Mouse (Mus musculus): ENCODE measurements around the gene Dot1l. TPM values are rescaled to one million over a fixed set of nuclear protein-coding genes. Genes with fewer than 3 reads are reported as not detected.
A peak's percentile ranks its signal among the peaks of the same experiment; 100 is the strongest.

The Dot1l gene
- polyA plus RNA-seq, 1 experiment from 2014 or later = 28.2 TPM

GRCm38 (mm10) chr10:80777123-80777522 is 22.1 kb downstream of the Dot1l start:
- WGBS = 87% methylated on average over 5 of the region's 5 CpGs

GRCm38 (mm10) chr10:80779565-80779964 is 24.6 kb downstream of the Dot1l start:
- Histone ChIP-seq H3K36me3 (ENCODE audit: control insufficient read depth, insufficient read depth, low read length) (peaks cover 63% of the 10 kb centered on the region), H3K9me3 (ENCODE audit: control insufficient read depth, low read length) (no peaks in the 10 kb centered on the region), H3K27me3 (replicated peaks; ENCODE audit: control insufficient read depth, insufficient read depth, low read length) (no peaks in the 10 kb centered on the region), H3K4me1 (replicated peaks; ENCODE audit: control insufficient read depth, insufficient read depth, low read length) (no peaks in the 10 kb centered on the region), H3K4me2 (no peak overlapping the region), H3K27ac (ENCODE audit: low read depth, low read length) (no peak overlapping the region), H3K4me3 (ENCODE audit: low read depth, low read length) (no peak overlapping the region), H3K9ac (ENCODE audit: low read depth, low read length) (no peak overlapping the region)
- no peak for DNase-seq (ENCODE audit: low spot score)
- no peak for ATAC-seq (replicated peaks; ENCODE audit: low FRiP score)

More at GRCm38 (mm10) chr10:80777123-80777522, 22.1 kb downstream of the Dot1l start:
- H3K27ac ChIP-seq (ENCODE audit: low read depth, low read length) = no peak overlapping the region
- H3K4me3 ChIP-seq (ENCODE audit: low read depth, low read length) = no peak overlapping the region
- no peak overlapping the region for H3K4me2 ChIP-seq
- no peak for ATAC-seq (replicated peaks; ENCODE audit: low FRiP score)
- peaks cover 15% of the 10 kb centered on the region for H3K4me1 ChIP-seq (replicated peaks; ENCODE audit: control insufficient read depth, insufficient read depth, low read length)
- H3K9me3 ChIP-seq (ENCODE audit: control insufficient read depth, low read length) = no peaks in the 10 kb centered on the region
- no peak for DNase-seq (ENCODE audit: low spot score)
- H3K9ac ChIP-seq (ENCODE audit: low read depth, low read length) = no peak overlapping the region
- H3K36me3 ChIP-seq (ENCODE audit: control insufficient read depth, insufficient read depth, low read length) = peaks cover 65% of the 10 kb centered on the region
- no peaks in the 10 kb centered on the region for H3K27me3 ChIP-seq (replicated peaks; ENCODE audit: control insufficient read depth, insufficient read depth, low read length)

- Histone ChIP-seq H3K9me3 (ENCODE audit: control insufficient read depth, low read length) (no peaks in the 10 kb centered on the region), H3K9ac (ENCODE audit: low read depth, low read length) (no peak overlapping the region), H3K4me2 (no peak overlapping the region), H3K36me3 (ENCODE audit: control insufficient read depth, insufficient read depth, low read length) (peaks cover 75% of the 10 kb centered on the region), H3K27me3 (replicated peaks; ENCODE audit: control insufficient read depth, insufficient read depth, low read length) (no peaks in the 10 kb centered on the region), H3K4me1 (replicated peaks; ENCODE audit: control insufficient read depth, insufficient read depth, low read length) (no peaks in the 10 kb centered on the region), H3K27ac (ENCODE audit: low read depth, low read length) (no peak overlapping the region), H3K4me3 (ENCODE audit: low read depth, low read length) (no peak overlapping the region)
- ATAC-seq (replicated peaks; ENCODE audit: low FRiP score) (no peak), DNase-seq (ENCODE audit: low spot score) (no peak)
- WGBS = 100% methylated on average over 2 of the region's 2 CpGs
Measured at GRCm38 (mm10) chr10:80784302-80784701, 29.3 kb downstream of the Dot1l start.

GRCm38 (mm10) chr10:80784871-80785270 is 29.9 kb downstream of the Dot1l start:
- Histone ChIP-seq H3K4me2 (no peak overlapping the region), H3K9me3 (ENCODE audit: control insufficient read depth, low read length) (no peaks in the 10 kb centered on the region), H3K27ac (ENCODE audit: low read depth, low read length) (no peak overlapping the region), H3K9ac (ENCODE audit: low read depth, low read length) (no peak overlapping the region), H3K27me3 (replicated peaks; ENCODE audit: control insufficient read depth, insufficient read depth, low read length) (no peaks in the 10 kb centered on the region), H3K36me3 (ENCODE audit: control insufficient read depth, insufficient read depth, low read length) (peaks cover 78% of the 10 kb centered on the region), H3K4me3 (ENCODE audit: low read depth, low read length) (no peak overlapping the region), H3K4me1 (replicated peaks; ENCODE audit: control insufficient read depth, insufficient read depth, low read length) (no peaks in the 10 kb centered on the region)
- WGBS = 91% methylated on average over 12 of the region's 12 CpGs
- no peak for DNase-seq (ENCODE audit: low spot score)
- no peak for ATAC-seq (replicated peaks; ENCODE audit: low FRiP score)

- WGBS = 94% methylated on average over 11 of the region's 11 CpGs
- Histone ChIP-seq H3K9ac (ENCODE audit: low read depth, low read length) (no peak overlapping the region), H3K4me2 (no peak overlapping the region), H3K27ac (ENCODE audit: low read depth, low read length) (no peak overlapping the region), H3K36me3 (ENCODE audit: control insufficient read depth, insufficient read depth, low read length) (peaks cover 81% of the 10 kb centered on the region), H3K27me3 (replicated peaks; ENCODE audit: control insufficient read depth, insufficient read depth, low read length) (no peaks in the 10 kb centered on the region), H3K9me3 (ENCODE audit: control insufficient read depth, low read length) (no peaks in the 10 kb centered on the region), H3K4me3 (ENCODE audit: low read depth, low read length) (no peak overlapping the region), H3K4me1 (replicated peaks; ENCODE audit: control insufficient read depth, insufficient read depth, low read length) (no peaks in the 10 kb centered on the region)
- ATAC-seq (replicated peaks; ENCODE audit: low FRiP score) = no peak
- no peak for DNase-seq (ENCODE audit: low spot score)
Measured at GRCm38 (mm10) chr10:80785963-80786362, 31.0 kb downstream of the Dot1l start.

- no peak for ATAC-seq (replicated peaks; ENCODE audit: low FRiP score)
Measured at GRCm38 (mm10) chr10:80787517-80787916, 32.5 kb downstream of the Dot1l start.

GRCm38 (mm10) chr10:80790761-80791404 is 35.9 kb downstream of the Dot1l start:
- H3K4me3 ChIP-seq (ENCODE audit: low read depth, low read length) = no peak overlapping the region
- H3K4me2 ChIP-seq = no peak overlapping the region
- ATAC-seq (replicated peaks; ENCODE audit: low FRiP score) (no peak), DNase-seq (ENCODE audit: low spot score) (no peak)
- no peaks in the 10 kb centered on the region for H3K9me3 ChIP-seq (ENCODE audit: control insufficient read depth, low read length)
- peaks cover 77% of the 10 kb centered on the region for H3K36me3 ChIP-seq (ENCODE audit: control insufficient read depth, insufficient read depth, low read length)
- 0 out of 2 replicates have a peak overlapping the region, but pooled peaks have one; percentile 14 for H3K9ac ChIP-seq (ENCODE audit: low read depth, low read length)
- no peak overlapping the region for H3K27ac ChIP-seq (ENCODE audit: low read depth, low read length)
- H3K27me3 ChIP-seq (replicated peaks; ENCODE audit: control insufficient read depth, insufficient read depth, low read length) = no peaks in the 10 kb centered on the region
- 92% methylated on average over 19 of the region's 19 CpGs for WGBS
- H3K4me1 ChIP-seq (replicated peaks; ENCODE audit: control insufficient read depth, insufficient read depth, low read length) = peaks cover 5% of the 10 kb centered on the region; the same call in 1 of the 2 replicates

More at GRCm38 (mm10) chr10:80787517-80787916, 32.5 kb downstream of the Dot1l start:
- Histone ChIP-seq H3K9me3 (ENCODE audit: control insufficient read depth, low read length) (no peaks in the 10 kb centered on the region), H3K27me3 (replicated peaks; ENCODE audit: control insufficient read depth, insufficient read depth, low read length) (no peaks in the 10 kb centered on the region), H3K9ac (ENCODE audit: low read depth, low read length) (no peak overlapping the region), H3K36me3 (ENCODE audit: control insufficient read depth, insufficient read depth, low read length) (peaks cover 86% of the 10 kb centered on the region), H3K4me3 (ENCODE audit: low read depth, low read length) (no peak overlapping the region), H3K4me1 (replicated peaks; ENCODE audit: control insufficient read depth, insufficient read depth, low read length) (0 out of 2 replicates have a peak, but pooled peaks cover 3% of the 10 kb centered on the region), H3K27ac (ENCODE audit: low read depth, low read length) (no peak overlapping the region), H3K4me2 (no peak overlapping the region)
- WGBS = 80% methylated on average over 2 of the region's 2 CpGs
- DNase-seq (ENCODE audit: low spot score) = no peak

- no peak overlapping the region for H3K27ac ChIP-seq (ENCODE audit: low read depth, low read length)
- H3K9me3 ChIP-seq (ENCODE audit: control insufficient read depth, low read length) = no peaks in the 10 kb centered on the region
- H3K4me2 ChIP-seq = no peak overlapping the region
- H3K4me1 ChIP-seq (replicated peaks; ENCODE audit: control insufficient read depth, insufficient read depth, low read length) = peaks cover 12% of the 10 kb centered on the region
- H3K36me3 ChIP-seq (ENCODE audit: control insufficient read depth, insufficient read depth, low read length) = peaks cover 77% of the 10 kb centered on the region
- DNase-seq (ENCODE audit: low spot score) (no peak), ATAC-seq (replicated peaks; ENCODE audit: low FRiP score) (0 out of 2 replicates have a peak, but pooled peaks have one; percentile 16)
- no peak overlapping the region for H3K4me3 ChIP-seq (ENCODE audit: low read depth, low read length)
- no peaks in the 10 kb centered on the region for H3K27me3 ChIP-seq (replicated peaks; ENCODE audit: control insufficient read depth, insufficient read depth, low read length)
- 0 out of 2 replicates have a peak overlapping the region, but pooled peaks have one; percentile 14 for H3K9ac ChIP-seq (ENCODE audit: low read depth, low read length)
- WGBS = 82% methylated on average over 33 of the region's 33 CpGs
Measured at GRCm38 (mm10) chr10:80791476-80792174, 36.6 kb downstream of the Dot1l start.
